13 mouse cellular contexts compared by ENCODE assay signal in genomic region chr11:35317221-35317620, GRCm38 (mm10).
"Had no signal": no experiment of that assay in that cellular context is flagged by ENCODE, and none has a peak within 500 bp of the region (broad histone marks: within the 10 kb centered on the region; RNA-seq: fewer than 3 reads in every experiment).

No protein-coding gene starts in this region.

- H3K27ac ChIP-seq: liver, embryonic 12.5 days; lung, embryonic 15.5 days; macrophage; midbrain, embryonic 15.5 days; neural tube, embryonic 13.5 days had no signal

- ATAC-seq: liver, embryonic 12.5 days had no signal

- DNase-seq: kidney, postnatal 10 days; kidney, postnatal 4 days; left cerebral cortex, postnatal 4 days; lung, postnatal 14 days; retina, postnatal 1 day; right cerebral cortex, postnatal 14 days; thymus, postnatal 36 days had no signal

- H3K4me3 ChIP-seq: liver, embryonic 12.5 days; lung, embryonic 15.5 days; midbrain, embryonic 15.5 days; neural tube, embryonic 13.5 days had no signal

- H3K4me1 ChIP-seq: liver, embryonic 12.5 days; megakaryocyte, embryonic 14.5 days had no signal
